Mouse (Mus musculus): ENCODE results near the gene Fndc1. TPM values are rescaled to one million over a fixed set of nuclear protein-coding genes. Genes with fewer than 3 reads are reported as not detected.

Gene Fndc1
- total RNA-seq (2014; rRNA removed) (6.0 and 12.0 TPM in 2 replicates), polyA plus RNA-seq (2015; fragmentation: Nextera tagmentation; extraction: Ambion mirVana) (7.6 and 8.4 TPM in 2 replicates)

DNA sequence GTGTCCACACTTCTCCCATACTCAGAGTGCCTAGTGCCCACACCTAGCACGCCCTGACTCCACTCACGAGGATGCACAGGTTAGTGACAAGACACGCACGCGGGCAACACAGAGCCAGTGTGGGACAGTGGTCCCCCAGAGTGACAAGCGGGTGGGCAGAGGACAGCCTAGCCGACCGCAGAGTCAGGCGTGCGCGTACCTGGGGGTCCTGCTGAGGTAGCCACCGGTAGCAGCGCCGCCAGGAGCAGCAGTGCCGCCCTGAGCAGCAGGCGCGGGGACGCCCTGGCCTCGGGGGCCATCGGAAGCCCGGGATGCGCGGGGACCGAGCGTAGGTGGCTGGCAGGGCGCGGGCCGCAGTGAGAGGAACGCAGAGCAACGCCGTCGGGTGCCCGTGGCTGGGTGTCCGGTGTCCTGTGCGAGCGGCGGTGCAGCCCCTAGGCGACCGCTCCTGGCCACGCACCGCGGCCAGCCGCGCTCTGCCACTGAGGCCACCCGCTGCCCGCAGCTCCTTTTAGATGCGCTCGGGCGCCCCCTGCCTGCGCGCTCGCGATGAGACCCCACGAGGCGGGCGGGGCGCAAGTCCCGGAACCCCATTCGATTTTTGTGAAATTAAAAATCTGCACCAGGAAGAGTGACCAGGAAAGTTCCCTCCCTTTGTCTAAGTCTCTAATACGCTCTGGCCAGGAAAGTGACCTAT is at the start of gene Fndc1:
Gene Fndc1 (minus strand): TSS at position 484 of the 697 bp plus-strand sequence.
- no peak within 1 kb of the TSS for H3K27ac ChIP-seq (ENCODE audit: low read depth, low read length)
- H3K4me2 ChIP-seq (ENCODE audit: low read depth, low read length, poor library complexity, severe bottlenecking), result peak within 1 kb of the TSS; percentile 99
- peak within 1 kb of the TSS; percentile 61 for H3K9ac ChIP-seq (replicated peaks; ENCODE audit: low read length, poor library complexity, severe bottlenecking)
- H3K4me3 ChIP-seq (ENCODE audit: low read depth, low read length), result peak within 1 kb of the TSS; percentile 56
- H3K27me3 ChIP-seq (ENCODE audit: insufficient read depth, low read length), result peaks cover 20% of the 10 kb centered on the region; the same call in 1 of the 2 replicates
- H3K36me3 ChIP-seq (ENCODE audit: insufficient read depth, low read length), result no peaks in the 10 kb centered on the region
- peak; percentile 81 for TF ChIP-seq CTCF (IDR thresholded peaks at IDR 0.05)
- DNase-seq (ENCODE audit: low spot score), result peak; percentile 67
- H3K4me1 ChIP-seq (ENCODE audit: insufficient read depth, low read length), result 0 out of 2 replicates have a peak, but pooled peaks cover 4% of the 10 kb centered on the region
- WGBS, result 3% methylated on average over 53 of the region's 60 CpGs
- ATAC-seq (ENCODE audit: low FRiP score), result peak; percentile 63; the same call in 1 of the 2 replicates
- no peaks in the 10 kb centered on the region for H3K9me3 ChIP-seq (ENCODE audit: low read length)

DNA sequence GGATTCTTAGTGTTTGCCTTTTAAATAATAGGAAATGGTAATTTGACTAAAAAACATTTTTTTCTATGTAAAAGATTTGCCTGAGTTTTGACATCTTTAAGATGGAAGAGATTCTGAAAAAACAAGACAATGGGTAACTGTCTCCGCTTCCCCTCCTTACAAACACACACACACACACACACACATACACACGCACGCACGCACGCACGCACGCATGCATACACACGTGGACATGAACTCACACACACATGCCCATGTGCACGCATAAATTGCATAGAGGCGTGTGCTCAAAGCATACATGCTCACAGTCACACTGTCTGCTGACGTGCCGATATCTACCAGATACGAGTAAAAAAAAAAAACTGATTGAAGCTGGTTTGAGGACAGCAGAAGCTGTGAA is 49.4 kb upstream of the Fndc1 start:
- Histone ChIP-seq H3K9ac (replicated peaks; ENCODE audit: low read length, poor library complexity, severe bottlenecking) (no peak overlapping the region), H3K4me1 (ENCODE audit: insufficient read depth, low read length) (no peaks in the 10 kb centered on the region), H3K9me3 (ENCODE audit: low read length) (no peaks in the 10 kb centered on the region), H3K4me3 (ENCODE audit: low read depth, low read length) (no peak overlapping the region), H3K4me2 (ENCODE audit: low read depth, low read length, poor library complexity, severe bottlenecking) (no peak overlapping the region), H3K27me3 (ENCODE audit: insufficient read depth, low read length) (no peaks in the 10 kb centered on the region), H3K27ac (ENCODE audit: low read depth, low read length) (no peak overlapping the region), H3K36me3 (ENCODE audit: insufficient read depth, low read length) (no peaks in the 10 kb centered on the region)
- 91% methylated on average over 13 of the region's 13 CpGs for WGBS
- no peak for TF ChIP-seq CTCF (IDR thresholded peaks at IDR 0.05)
- DNase-seq (ENCODE audit: low spot score) (no peak), ATAC-seq (ENCODE audit: low FRiP score) (no peak)

DNA sequence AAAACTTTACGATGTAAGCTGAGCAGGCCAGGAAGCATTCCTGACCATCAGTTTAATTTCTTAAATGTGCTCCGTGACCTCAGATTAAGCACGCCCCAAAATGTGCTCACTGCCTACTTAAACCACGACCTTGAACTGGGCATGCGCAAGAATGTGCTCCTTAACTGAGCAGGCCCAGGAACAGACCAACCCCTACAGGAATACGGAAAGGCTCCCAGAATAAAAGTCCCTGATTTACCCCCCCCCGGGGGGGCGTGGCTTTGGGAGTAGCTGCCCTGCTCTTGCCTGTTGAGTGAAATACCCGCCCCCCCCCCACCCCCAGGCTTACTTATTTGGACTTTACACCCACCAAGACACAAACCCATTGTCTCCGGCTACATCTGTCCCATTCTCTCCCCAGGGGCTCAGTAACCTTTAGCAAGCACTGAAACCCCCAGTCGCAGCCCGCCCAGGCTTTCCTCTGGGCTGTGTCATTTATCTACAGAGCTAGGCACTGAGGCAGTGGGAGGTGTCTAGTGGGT is 48.9 kb upstream of the Fndc1 start:
- no peak for TF ChIP-seq CTCF (IDR thresholded peaks at IDR 0.05)
- no peaks in the 10 kb centered on the region for H3K27me3 ChIP-seq (ENCODE audit: insufficient read depth, low read length)
- H3K9ac ChIP-seq (replicated peaks; ENCODE audit: low read length, poor library complexity, severe bottlenecking), result no peak overlapping the region
- WGBS, result 31% methylated on average over 12 of the region's 12 CpGs
- no peak overlapping the region for H3K27ac ChIP-seq (ENCODE audit: low read depth, low read length)
- H3K36me3 ChIP-seq (ENCODE audit: insufficient read depth, low read length), result no peaks in the 10 kb centered on the region
- H3K4me2 ChIP-seq (ENCODE audit: low read depth, low read length, poor library complexity, severe bottlenecking), result no peak overlapping the region
- no peaks in the 10 kb centered on the region for H3K4me1 ChIP-seq (ENCODE audit: insufficient read depth, low read length)
- DNase-seq (ENCODE audit: low spot score), result peak; percentile 18
- no peaks in the 10 kb centered on the region for H3K9me3 ChIP-seq (ENCODE audit: low read length)
- H3K4me3 ChIP-seq (ENCODE audit: low read depth, low read length), result no peak overlapping the region
- no peak for ATAC-seq (ENCODE audit: low FRiP score)

DNA sequence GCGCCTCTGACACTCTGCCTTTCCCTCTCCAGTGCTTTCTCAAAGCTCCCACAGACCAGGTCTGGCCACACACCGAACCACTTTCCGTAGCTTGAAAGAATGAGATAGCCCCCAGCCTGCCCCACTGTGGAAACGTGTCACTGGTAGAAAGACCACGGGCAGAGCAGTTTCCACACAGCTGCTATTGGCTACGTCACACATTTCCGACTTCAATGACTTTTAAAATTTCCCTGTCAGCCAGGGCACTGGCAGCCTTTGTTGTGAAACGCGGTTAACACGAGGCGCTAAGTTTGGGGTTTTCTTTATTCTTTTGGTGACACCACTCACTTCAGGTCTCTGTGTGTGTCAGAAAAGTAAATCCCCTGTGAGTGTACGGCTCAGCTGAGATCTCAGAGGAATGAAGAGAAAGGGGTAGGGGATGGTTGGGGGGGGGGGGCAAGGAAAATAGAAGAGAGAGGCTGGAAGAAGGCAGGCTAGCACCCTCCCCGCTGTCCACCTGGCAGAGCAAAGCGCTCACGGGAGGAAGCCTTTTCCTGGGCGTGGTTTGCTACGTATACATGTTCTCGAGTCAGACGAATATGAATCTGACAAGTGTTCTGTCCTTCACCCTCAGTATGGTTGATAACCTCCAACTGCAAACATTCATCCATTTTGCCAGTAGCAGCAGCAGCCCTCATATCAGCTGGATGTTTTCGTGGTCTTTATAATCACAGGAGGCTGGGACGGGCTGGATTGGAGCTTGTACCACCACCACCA is 47.9 kb upstream of the Fndc1 start:
- no peak overlapping the region for H3K4me2 ChIP-seq (ENCODE audit: low read depth, low read length, poor library complexity, severe bottlenecking)
- DNase-seq (ENCODE audit: low spot score), result no peak
- 72% methylated on average over 21 of the region's 21 CpGs for WGBS
- H3K4me3 ChIP-seq (ENCODE audit: low read depth, low read length), result no peak overlapping the region
- H3K27me3 ChIP-seq (ENCODE audit: insufficient read depth, low read length), result no peaks in the 10 kb centered on the region
- no peak overlapping the region for H3K9ac ChIP-seq (replicated peaks; ENCODE audit: low read length, poor library complexity, severe bottlenecking)
- no peaks in the 10 kb centered on the region for H3K9me3 ChIP-seq (ENCODE audit: low read length)
- no peaks in the 10 kb centered on the region for H3K4me1 ChIP-seq (ENCODE audit: insufficient read depth, low read length)
- H3K27ac ChIP-seq (ENCODE audit: low read depth, low read length), result no peak overlapping the region
- TF ChIP-seq CTCF (IDR thresholded peaks at IDR 0.05), result no peak
- ATAC-seq (ENCODE audit: low FRiP score), result no peak
- no peaks in the 10 kb centered on the region for H3K36me3 ChIP-seq (ENCODE audit: insufficient read depth, low read length)

DNA sequence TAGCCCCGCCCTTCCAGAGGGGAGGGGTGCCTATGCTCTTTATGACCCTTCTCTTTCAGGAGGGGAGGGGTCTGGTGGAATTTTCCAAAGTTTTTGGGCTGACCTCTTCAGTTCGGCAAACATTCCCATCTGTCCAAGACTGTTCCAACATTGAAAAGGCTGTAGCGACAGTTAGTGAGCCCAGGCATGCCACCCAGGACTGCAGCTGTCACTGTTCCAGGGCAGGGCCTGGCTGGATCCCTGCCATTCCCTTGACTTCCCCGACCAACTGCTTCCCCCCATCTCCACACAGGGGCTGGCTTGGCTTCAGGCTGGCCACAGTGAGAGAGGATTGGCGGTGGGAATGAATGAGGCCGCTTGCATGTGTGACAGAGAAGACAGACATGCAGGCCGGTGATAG is 46.3 kb upstream of the Fndc1 start:
- DNase-seq (ENCODE audit: low spot score) (peak; percentile 69), ATAC-seq (ENCODE audit: low FRiP score) (no peak; the same call in 1 of the 2 replicates)
- H3K4me2 ChIP-seq (ENCODE audit: low read depth, low read length, poor library complexity, severe bottlenecking), result no peak overlapping the region
- no peak overlapping the region for H3K9ac ChIP-seq (replicated peaks; ENCODE audit: low read length, poor library complexity, severe bottlenecking)
- H3K27me3 ChIP-seq (ENCODE audit: insufficient read depth, low read length), result no peaks in the 10 kb centered on the region
- no peaks in the 10 kb centered on the region for H3K36me3 ChIP-seq (ENCODE audit: insufficient read depth, low read length)
- H3K9me3 ChIP-seq (ENCODE audit: low read length), result no peaks in the 10 kb centered on the region
- TF ChIP-seq CTCF (IDR thresholded peaks at IDR 0.05), result no peak
- no peak overlapping the region for H3K27ac ChIP-seq (ENCODE audit: low read depth, low read length)
- no peaks in the 10 kb centered on the region for H3K4me1 ChIP-seq (ENCODE audit: insufficient read depth, low read length)
- 73% methylated on average over 7 of the region's 7 CpGs for WGBS
- no peak overlapping the region for H3K4me3 ChIP-seq (ENCODE audit: low read depth, low read length)

DNA sequence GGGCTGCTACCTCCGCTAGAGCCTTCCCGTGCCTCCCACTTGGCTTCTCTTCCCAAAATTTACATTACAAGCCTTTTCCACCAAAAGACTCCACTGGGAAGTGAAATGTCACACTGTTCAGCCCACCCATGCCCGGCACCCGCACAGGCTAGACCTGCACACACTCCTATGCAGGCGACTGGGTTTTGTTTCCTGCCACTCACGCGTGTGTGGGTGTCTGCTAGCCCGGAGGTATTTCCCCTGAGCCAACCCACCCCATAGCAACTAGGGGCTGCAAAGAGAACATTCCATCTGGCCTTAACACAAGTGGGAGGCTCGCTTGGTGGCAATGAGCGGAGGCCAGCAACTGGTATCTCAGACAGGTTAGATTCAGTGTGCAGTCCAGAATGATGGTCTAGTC is 44.7 kb upstream of the Fndc1 start:
- WGBS, result 80% methylated on average over 10 of the region's 10 CpGs
- ATAC-seq (ENCODE audit: low FRiP score), result no peak
- no peaks in the 10 kb centered on the region for H3K4me1 ChIP-seq (ENCODE audit: insufficient read depth, low read length)

More for the DNA sequence above, 44.7 kb upstream of the Fndc1 start:
- DNase-seq (ENCODE audit: low spot score), result no peak
- Histone ChIP-seq H3K9ac (replicated peaks; ENCODE audit: low read length, poor library complexity, severe bottlenecking) (no peak overlapping the region), H3K9me3 (ENCODE audit: low read length) (no peaks in the 10 kb centered on the region), H3K4me2 (ENCODE audit: low read depth, low read length, poor library complexity, severe bottlenecking) (no peak overlapping the region), H3K36me3 (ENCODE audit: insufficient read depth, low read length) (no peaks in the 10 kb centered on the region), H3K4me3 (ENCODE audit: low read depth, low read length) (no peak overlapping the region), H3K27ac (ENCODE audit: low read depth, low read length) (no peak overlapping the region), H3K27me3 (ENCODE audit: insufficient read depth, low read length) (no peaks in the 10 kb centered on the region)
- no peak for TF ChIP-seq CTCF (IDR thresholded peaks at IDR 0.05)
